Mouse (Mus musculus): ENCODE measurements around the gene Aldh2.

DNA sequence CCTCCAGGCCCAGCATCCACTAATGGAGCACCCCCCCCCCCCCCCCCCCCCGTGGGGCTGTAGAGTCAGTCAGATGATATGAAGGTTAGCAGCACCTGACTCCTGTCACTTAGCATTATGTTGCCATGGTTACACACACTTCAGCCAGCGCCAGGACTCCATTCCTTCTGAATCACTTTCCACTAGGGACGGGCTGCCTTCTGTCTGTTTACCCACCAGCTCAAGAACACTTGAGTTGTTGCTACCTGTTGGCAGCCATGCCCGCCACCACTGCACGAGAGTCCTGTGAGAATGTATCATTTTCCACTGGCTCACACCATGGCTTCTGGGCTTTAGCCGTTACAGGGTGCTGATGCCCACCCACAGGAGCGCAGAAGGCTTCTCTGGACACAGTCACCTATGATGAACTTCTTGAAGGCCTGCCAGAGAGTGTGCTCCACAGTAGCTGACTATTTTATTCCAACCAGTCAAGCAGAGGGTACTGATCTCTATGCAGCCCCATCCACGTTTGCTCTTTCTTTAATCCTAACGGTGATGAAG lies 23.7 kb downstream of the Aldh2 start:
- TF ChIP-seq CTCF (IDR thresholded peaks at IDR 0.05; ENCODE audit: low read depth, low read length) (no peak), POLR2A (IDR thresholded peaks at IDR 0.05; ENCODE audit: extremely low read depth, insufficient read depth, low read length) (no peak)
